Mouse (Mus musculus) left cerebral cortex, adult 11 months (tissue): ENCODE measurements around the gene 2900026A02Rik.

Source experiments
- DNase-seq: peaks from one replicate; pipeline ENCODE4 v3.0.0; 2022; ENCODE audit warnings: low spot score

The 2900026A02Rik gene

GRCm38 (mm10) chr5:113150871-113151553 lies 70.0 kb downstream of the 2900026A02Rik start:
- no peak for DNase-seq

DNA sequence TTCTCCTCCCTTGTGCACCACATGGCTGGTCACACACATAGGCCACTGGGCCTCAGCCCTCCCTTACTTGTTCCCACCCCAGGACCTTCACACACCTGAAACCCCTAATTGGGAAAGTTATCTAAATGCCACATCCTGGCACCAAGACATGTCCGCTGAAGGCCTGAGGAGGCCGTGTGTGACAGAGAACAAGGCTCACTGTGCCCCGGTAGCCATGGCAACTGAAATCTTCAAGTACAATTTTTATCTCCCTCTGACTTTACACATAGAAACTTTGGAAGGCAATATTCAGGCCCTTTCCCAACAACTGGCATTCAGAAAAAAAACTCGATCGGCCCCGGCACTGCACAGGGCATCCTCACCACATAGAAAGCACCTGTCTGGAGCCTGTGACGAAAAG lies 72.0 kb downstream of the 2900026A02Rik start:
- DNase-seq: no peak

GRCm38 (mm10) chr5:113147994-113148471 lies 73.0 kb downstream of the 2900026A02Rik start:
- DNase-seq: peak; percentile 58

DNA sequence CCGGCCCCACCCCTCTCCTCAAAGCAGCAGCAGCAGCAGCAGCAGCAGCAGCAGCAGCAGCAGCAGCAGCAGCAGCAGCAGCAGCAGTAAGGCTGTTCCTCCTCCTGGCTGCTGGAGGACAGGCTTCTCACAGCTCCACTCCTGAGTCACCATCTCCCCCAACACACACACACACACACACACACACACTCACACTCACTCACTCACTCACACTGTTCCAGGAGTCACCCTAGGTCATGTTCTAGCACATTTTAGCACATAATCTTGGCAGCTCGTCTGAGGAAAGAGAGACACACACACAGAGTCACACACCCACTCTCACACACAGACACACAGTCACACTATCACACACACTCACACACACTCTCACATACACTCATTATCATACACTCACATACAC lies 74.4 kb downstream of the 2900026A02Rik start:
- no peak for DNase-seq

- no peak for DNase-seq
Observed at GRCm38 (mm10) chr5:113145171-113145570, 75.9 kb downstream of the 2900026A02Rik start.

DNA sequence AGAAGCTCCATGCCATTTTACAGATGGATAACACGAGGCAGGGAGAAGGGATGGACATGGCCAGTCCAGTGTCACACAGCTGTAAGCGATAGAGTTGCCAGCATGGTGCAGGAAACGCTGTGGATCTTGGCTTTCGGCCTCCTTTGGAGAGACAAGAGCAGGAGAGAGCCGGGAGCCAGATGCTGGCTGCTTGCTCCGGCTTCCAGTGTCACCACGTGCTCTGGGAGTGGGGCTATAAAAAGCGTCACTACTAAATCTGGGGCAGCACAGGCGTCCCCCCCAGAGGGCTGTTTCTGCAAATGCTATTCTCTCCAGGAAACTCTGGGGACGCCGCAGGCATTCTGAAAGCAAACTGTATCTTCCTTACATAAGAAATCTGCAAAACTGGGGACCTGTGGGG lies 78.5 kb downstream of the 2900026A02Rik start:
- DNase-seq: peak; percentile 85

- DNase-seq: no peak
Observed at GRCm38 (mm10) chr5:113142018-113142417, 79.0 kb downstream of the 2900026A02Rik start.

GRCm38 (mm10) chr5:113140872-113141271 lies 80.2 kb downstream of the 2900026A02Rik start:
- DNase-seq: no peak

DNA sequence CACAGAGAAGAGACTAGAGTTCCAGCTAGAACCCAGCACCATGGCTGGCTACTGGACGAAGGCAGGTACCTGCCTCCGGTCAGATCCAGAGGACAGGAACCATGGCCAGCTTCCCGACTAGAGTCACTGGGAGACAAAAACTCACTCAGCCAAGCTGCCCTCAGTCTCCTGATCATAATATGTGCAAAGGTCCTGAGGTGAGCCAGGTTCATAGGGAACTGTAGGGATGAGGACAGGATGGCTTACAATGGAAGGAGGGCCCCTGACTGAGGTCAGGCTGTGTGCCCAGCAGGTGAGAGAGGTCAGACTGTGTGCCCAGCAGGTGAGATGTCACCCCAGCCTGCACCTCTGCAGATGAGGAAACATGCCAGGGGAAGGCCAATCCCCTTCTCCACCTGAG lies 81.0 kb downstream of the 2900026A02Rik start:
- no peak for DNase-seq

DNA sequence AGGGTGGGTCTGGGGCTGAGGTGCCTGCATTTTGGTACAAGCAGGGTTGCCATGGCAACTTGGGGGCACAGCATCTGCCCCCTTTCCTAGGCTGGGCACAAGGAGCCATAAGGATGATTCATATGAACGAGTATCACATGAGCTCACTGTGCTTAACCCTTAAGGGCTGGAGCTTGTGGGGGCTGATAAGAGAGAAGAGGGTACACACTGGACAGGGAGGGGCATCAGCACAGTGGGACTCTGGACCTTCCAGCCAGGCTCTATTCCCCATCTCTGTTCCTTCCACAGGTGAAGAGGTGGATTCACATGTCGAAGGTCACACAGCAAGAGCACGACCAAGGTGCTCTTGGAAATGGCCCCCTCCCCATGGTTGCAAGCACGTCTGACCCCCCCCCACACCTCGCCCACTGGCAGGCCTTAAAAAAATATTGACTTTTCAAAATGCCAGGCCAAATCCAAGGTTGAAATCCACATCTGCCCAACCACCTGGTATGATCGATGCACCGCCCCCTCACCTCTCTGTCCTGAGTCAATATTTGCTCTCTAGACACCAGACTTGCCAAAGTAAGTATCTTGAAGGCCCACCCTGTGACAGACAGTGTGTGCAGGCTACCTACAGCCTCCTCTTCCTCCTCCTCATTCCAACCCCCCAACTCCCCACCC lies 81.8 kb downstream of the 2900026A02Rik start:
- DNase-seq: no peak

GRCm38 (mm10) chr5:113138319-113139063 lies 82.5 kb downstream of the 2900026A02Rik start:
- DNase-seq: no peak

GRCm38 (mm10) chr5:113137691-113138318 lies 83.2 kb downstream of the 2900026A02Rik start:
- no peak for DNase-seq

DNA sequence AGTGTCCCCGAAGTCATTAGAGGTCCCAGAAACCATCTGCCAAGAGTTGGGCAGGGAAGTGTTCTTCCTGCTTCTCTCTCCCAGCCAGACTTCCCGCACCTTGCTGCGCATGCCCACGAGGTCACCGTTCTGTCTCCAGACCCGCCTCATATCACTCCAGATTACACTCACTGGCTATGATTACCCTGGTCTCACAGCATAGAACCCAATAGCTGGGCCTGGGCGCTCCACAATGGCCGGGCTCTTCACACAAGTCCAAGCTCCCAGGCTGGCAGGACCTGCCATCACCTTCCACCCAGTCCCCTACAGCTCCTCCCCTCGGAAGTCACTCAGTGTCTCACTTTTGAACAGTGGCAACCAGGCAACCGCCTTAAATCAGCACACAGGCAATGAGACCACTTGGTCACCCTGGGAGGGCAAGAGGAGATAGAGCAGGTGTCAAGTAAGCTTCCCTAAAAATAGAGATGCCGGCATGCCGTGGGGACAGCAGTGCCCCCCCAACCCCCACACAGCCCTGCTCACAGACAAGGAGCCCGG lies 84.0 kb downstream of the 2900026A02Rik start:
- DNase-seq: no peak

GRCm38 (mm10) chr5:113135513-113135912 lies 85.5 kb downstream of the 2900026A02Rik start:
- DNase-seq: no peak

- no peak for DNase-seq
Observed at GRCm38 (mm10) chr5:113133722-113134710, 87.0 kb downstream of the 2900026A02Rik start.

- DNase-seq: no peak
Observed at GRCm38 (mm10) chr5:113133080-113133491, 88.0 kb downstream of the 2900026A02Rik start.

- no peak for DNase-seq
Observed at GRCm38 (mm10) chr5:113132635-113133041, 88.4 kb downstream of the 2900026A02Rik start.

DNA sequence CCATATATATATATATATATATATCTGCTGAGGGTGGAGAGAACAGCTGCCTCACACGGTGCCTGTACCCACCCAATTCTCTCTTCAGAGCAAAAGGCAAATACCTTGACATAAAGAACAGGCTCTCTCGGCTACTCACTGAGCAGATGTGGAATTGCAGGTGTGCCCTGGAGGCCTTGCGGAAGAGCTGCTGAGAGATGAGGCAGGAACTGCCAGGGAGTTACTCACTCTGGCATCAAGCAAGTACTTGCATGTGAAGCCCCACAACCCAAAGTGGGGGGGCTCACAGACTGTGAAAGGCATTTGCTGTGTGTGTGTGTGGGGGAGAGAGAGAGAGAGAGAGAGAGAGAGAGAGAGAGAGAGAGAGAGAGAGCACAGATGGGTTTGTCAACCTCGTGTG lies 92.6 kb downstream of the 2900026A02Rik start:
- DNase-seq: no peak

DNA sequence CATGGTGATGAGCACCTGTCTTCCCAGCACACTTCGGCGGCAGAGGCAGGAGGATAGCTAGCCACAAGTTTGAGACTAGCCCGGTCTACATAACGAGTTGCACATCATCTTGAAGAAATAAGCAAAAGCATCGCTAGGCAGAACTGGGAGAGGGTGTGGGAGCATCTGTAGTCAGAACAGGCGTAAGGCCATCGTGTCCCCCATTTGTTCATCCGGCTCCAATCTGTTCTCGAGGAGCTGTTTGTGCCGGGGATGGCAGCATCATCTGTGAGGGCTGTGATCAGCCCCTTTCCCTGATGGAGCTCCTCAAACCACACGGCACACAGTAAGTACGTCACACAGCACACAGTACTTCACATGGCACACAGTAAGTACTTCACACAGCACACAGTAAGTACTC lies 94.6 kb downstream of the 2900026A02Rik start:
- no peak for DNase-seq

DNA sequence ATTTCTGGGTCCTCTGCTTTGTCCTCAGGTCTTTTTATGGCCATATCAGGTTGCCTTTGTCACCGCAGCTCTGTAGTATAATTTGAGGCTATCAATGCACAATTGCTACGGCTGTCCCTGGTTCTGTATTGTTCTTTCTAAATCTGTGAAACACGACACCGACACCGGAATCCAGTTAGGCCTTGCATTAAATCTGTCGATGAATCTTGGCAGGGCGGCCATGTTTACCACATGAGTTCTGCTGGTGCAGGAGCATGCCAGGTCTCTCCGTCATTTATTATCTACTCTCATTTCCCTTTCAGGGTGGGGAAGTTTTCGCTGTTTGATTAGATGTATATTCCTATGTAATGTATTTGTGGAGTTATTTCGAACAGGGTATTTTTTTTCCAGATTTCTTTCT lies 97.3 kb downstream of the 2900026A02Rik start:
- DNase-seq: no peak
